Mouse (Mus musculus): ENCODE measurements around the gene Pcgf1.

Pcgf1 gene

DNA sequence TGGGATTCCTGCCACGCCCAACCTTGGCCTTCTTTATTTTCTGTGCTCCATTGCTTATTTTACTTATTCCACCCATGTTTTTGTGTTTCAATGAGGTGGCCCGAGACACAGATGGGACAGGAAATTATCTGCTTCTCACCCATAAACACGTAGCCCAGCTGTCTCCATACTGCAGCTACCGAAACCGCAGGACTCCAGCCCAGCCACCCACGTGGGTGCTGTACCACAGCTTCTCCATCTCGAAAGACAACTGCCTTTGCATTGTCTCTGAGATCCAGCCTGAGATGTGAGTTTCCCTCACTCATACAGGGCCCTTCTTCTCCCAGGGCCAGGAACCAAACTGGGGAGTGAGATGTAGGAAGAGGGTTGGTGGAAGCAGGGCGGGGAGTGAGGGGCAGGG lies 11.7 kb upstream of the Pcgf1 start:
- no peak for DNase-seq (ENCODE audit: low spot score in 2 of 2)

DNA sequence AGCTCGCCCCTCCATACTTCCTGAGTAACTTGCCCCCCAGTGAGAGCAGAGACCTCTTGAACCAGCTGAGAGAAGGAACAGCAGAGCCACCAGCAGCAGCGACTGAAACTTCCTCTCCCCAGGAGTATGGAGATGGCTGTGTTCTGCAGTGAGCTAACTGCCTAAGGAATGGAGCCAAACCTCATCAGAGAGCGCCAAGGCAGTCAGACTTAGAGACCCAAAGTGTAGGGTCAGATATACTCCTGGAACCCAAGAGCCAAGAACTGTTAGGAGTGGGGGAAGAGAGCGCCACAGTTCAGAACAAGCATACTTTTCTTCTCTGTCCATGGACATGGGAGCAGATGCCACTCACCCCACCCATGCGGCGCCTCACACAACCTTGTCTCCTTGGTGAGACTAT lies 11.2 kb upstream of the Pcgf1 start:
- no peak for DNase-seq (ENCODE audit: low spot score in 2 of 2)

GRCm38 (mm10) chr6:83068221-83068620 lies 9.4 kb upstream of the Pcgf1 start:
- no peak for DNase-seq (ENCODE audit: low spot score in 2 of 2)

- DNase-seq (ENCODE audit: low spot score in 2 of 2), result no peak
Measured at GRCm38 (mm10) chr6:83068706-83069487, 8.8 kb upstream of the Pcgf1 start.

DNA sequence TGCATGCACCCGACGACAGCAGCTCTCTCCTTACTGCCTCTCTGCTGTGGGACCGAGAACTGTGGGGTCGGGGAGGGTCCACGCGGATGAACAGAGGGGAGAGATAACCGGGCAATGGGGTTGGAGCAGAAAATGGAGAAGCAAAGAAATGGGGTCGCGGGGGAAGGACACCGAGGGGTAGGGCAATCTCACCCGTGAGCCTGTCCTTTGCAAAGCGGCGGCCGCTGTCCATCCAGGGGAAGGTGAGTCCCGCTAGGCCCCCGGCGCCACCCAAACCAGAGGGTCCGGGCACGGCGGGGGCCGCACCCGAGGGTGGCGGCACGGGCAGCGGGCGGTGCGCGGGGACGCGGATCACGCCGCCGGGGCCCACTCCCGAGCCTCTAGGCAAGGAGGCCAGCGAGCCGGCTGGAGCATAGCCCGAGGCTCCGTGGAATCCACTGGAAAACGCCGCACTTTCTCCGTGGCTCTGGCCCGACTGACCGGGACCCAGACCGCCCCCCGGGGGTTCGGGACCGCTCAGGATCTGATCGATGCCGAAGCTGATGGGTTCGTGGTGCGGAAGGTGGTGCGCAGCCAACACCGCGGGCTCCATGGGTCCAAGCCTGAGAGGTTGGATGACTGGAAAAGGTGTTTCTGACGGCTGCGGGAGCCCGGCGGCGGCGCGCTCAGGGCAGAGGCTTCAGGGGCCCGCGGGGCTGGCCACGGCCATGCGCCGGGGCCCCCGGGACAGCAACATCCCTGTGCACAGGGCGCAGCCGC lies 8.0 kb upstream of the Pcgf1 start:
- DNase-seq (ENCODE audit: low spot score in 2 of 2), result no peak

DNA sequence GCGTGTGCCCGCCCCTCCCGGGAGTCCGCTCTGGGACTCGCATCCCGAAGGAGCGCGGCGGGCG lies 7.6 kb upstream of the Pcgf1 start, which contains the start of gene Tlx2:
Gene Tlx2 (minus strand): TSS at position 47 of the 64 bp plus-strand sequence.
- DNase-seq (ENCODE audit: low spot score in 2 of 2), result no peak

DNA sequence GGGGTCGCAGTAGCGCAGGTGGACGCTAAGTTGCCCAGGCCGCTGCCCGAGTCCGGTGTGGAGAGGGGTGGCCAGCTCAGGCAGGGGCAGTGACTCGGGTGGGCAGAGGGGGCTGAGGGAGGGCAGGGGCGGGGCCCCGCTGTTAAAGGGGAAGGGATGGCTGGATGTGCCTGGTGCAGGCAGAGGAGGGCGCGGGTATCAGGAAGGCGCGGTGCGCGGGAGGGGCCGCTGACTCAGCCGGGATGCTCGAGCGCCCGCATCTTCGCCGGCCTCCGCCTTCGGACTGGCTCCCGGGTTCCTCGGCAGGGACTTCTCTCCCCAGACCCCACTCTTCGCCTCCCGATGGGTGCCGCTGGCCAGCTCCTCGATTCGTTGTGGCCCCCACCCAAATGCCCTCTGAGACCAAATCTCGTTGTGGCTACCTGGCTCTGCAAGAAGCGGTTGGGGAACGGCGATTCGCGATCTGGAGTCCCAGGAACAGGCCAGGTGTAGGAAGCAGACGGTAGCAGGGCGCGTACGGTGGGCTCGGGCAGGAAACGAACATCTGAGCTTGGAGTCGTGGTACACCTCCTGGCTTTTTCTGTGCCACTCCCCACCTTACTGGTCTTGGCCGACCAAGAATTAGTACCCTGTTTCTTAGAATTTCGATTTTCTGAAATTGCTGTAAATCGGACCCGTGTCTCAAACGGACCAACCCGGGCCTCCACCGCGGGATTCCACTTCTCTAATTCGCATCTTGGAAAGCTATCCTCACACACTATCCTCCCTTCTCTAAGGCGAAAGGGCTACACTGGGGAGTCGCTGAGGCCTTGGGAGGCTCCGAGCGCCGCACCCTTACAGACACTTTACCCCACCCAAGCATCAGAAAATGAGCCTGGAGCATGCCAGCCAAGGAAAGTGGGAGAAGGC lies 7.1 kb upstream of the Pcgf1 start:
- peak; percentile 38 to 63 for DNase-seq (ENCODE audit: low spot score in 2 of 2)

DNA sequence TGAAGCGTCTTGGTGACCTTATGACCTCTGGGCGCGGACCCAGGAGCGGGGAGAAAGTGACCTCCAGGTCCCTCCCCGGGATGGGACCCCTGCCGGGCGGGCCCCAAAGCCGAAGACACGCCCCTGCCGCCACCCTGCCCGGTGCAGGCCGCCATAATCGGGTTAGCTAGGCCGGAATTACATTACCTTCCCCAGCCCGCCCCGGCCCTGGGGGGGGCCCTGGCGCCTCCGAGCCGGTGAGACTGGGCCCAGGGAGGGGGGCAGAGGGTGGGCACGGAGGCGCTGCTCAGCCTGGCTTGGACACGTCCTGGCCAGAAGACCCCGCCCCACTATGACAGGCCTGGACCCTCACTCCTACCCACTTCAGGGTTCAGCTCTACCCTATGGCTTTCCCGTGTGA lies 6.4 kb upstream of the Pcgf1 start:
- DNase-seq (ENCODE audit: low spot score in 2 of 2), result no peak

GRCm38 (mm10) chr6:83074979-83075378 lies 2.7 kb upstream of the Pcgf1 start:
- DNase-seq (ENCODE audit: low spot score in 2 of 2), result no peak

DNA sequence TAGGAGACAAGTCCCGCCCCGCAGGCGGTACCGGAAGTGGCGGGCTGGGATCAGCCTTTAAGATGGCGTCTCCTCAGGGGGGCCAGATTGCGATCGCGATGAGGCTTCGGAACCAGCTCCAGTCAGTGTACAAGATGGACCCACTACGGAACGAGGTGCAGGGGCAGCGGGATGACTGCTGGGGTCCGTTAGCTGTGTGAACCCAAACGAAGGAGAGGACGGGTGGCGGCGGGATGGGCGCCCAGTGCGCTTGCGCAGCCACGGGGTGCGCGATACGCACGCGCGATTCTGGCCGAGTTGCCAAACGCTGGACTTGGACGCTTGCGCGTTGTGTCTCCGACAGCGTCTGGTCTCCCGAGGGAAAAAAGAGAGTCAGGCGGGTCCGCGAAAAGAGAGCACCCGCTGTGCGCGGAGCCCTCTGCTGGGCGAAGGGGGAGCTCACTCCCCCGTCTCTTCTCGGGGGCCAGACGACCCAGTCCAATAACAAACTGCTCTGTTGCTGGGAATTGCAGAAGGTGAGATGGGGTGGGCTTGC lies 722 bp downstream of the Pcgf1 start:
- DNase-seq (ENCODE audit: low spot score in 2 of 2), result peak; percentile 99 to 100

GRCm38 (mm10) chr6:83080210-83080609 lies 2.5 kb downstream of the Pcgf1 start:
- no peak for DNase-seq (ENCODE audit: low spot score in 2 of 2)

- no peak for DNase-seq (ENCODE audit: low spot score in 2 of 2)
Measured at GRCm38 (mm10) chr6:83083497-83083896, 5.8 kb downstream of the Pcgf1 start.

DNA sequence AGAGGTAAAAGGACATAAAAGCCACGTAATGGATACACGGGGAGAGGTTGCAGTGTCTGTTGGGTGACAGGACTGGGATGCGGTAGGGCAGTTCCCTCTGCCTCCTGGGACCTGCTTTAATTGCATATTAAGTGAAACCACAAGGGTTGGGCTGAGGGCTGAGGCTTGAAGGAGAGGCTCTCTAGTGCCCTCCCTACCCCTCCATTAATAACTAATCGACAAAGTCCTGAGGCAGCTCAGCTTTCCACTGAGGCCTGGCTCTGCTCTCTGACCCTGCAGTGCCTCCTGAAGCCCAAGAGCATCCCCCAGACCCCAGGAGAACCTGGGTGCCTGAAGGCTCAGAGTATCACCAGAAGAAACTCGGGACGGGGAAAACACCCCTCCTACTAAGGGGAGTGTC lies 6.8 kb downstream of the Pcgf1 start:
- no peak for DNase-seq (ENCODE audit: low spot score in 2 of 2)

DNA sequence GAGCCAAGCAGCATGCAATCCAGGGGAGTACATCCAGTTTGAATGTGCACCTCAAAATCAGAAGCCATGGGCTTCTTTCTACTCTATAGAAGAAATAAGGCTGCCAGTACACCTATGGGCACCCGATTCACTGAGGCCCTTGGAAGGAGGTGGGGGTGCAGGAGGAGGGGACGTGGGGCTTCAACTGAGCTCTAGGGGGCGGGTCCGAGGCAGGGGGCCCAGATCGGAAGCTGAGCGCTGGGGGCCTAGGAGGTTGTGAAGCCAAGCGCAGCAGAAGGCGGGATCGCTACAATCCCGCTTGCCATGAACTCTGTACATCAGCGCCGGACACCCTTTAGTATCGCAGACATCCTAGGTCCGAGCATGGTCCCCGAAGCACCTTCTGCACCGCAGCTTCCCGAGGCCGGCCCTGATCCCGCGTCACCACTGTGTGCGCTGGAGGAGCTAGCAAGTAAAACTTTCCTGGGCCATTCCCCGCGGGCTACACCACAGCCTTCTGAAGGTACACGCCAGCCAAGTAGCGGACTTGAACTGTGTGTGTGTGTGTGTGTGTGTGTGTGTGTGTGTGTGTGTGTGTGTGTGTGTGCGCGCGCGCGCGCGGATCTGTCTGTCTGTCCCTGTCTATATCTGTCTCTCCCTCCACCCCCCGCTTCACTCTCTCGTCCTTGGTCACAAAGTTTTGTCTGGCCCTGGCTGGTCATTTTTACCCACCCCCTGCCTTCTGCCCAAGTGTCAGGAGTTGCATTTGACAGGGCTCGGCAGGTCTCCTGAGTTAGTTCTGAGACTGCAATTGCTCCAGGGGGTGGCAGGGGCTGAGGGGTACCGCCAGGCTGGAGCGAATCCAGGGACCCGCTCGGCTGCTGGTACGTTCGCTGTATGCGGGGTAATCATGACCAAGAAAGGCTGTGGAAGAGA lies 8.7 kb downstream of the Pcgf1 start, which contains the start of gene Lbx2:
Gene Lbx2 (plus strand): TSS at position 247 of the 915 bp plus-strand sequence.
- no peak for DNase-seq (ENCODE audit: low spot score in 2 of 2)

DNA sequence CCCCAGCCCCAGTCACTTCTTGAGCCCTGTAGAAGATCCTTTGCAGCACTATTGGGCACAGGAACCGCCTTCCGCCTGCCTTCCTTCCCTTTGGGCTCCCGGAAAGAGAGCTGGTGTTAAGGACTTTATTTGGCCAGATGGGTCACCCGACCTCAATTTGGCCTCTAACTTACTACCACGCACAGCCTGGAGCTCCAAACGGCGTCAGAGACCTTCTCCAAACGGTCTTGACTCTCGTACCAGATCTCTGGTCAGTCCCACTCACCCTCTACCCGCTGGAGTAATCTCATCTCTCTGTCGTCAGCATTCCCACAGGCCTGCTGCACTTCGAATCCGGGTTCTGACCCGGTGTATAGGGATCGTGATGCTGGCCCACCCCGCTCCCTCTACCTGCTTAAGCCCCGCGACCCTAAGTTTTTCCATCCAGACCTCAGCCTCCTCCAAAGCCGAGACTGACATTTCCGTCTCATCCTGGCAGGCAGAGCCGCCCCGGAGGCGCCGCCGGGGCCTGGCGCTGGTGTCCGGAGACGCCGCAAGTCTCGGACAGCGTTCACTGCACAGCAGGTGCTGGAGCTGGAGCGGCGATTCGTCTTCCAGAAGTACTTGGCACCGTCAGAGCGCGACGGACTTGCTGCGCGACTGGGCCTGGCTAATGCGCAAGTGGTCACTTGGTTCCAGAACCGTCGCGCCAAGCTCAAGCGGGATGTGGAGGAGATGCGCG lies 9.7 kb downstream of the Pcgf1 start:
- DNase-seq (ENCODE audit: low spot score in 2 of 2), result no peak

DNA sequence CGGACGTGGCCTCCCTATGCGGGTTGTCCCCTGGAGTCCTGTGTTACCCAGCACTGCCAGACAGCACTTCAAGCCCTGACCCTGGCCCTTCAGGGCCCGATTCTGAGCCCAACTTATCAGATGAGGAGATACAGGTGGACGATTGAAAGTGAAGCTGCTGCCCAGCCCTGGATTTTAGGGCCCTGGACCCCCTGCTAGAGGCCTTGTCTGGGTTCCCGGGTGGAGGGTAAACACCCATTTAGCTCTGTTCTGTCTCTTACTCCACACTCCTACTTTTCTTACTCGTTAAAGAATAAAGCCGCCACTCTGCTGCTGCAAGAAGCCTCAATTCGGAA lies 10.2 kb downstream of the Pcgf1 start:
- DNase-seq (ENCODE audit: low spot score in 2 of 2), result no peak

- no peak for DNase-seq (ENCODE audit: low spot score in 2 of 2)
Measured at GRCm38 (mm10) chr6:83092416-83093127, 14.9 kb downstream of the Pcgf1 start.

DNA sequence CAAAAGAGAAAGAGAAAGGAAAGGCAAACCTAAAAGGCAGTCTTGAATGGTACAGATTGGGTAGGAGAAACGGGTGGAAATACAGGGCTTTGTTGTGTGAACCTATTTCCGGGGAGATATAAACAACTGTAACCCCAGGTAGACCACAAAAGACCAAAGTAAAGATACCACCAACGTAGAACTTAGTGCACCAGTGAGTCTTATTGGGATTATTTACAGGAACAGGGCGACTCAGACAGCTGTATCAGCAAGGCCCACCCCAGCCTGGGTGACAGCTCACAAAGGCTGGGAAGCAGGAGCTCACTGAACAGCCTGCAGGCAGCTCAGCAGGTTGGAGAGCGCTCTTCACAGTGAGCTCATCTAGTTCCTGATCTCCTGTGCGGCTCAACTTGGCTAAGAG lies 18.3 kb downstream of the Pcgf1 start:
- no peak for DNase-seq (ENCODE audit: low spot score in 2 of 2)

- DNase-seq (ENCODE audit: low spot score in 2 of 2), result no peak
Measured at GRCm38 (mm10) chr6:83098411-83098810, 20.7 kb downstream of the Pcgf1 start.

DNA sequence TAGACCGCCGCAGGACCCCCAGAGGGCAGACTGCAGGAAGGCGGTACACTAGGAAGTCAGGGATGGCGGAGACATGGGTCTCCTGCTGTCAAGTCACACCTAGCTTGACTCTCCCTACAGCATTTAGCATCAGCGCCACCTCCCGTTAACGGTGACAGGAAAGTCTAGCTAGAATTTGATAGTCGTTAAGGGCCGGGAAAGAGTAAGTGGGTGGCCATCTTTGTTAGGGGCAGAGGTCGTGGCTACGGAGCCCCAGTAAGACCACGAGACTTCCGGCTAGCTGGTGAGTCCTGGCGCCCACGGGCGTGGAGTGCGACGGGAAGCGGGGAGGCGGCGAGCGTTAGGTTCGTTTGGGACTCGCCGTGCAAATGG lies 23.6 kb downstream of the Pcgf1 start, which contains the start of the genes Ccdc142 and Gm42688:
Gene Ccdc142 (plus strand): TSS at position 286 of the 372 bp plus-strand sequence.
Gene Gm42688 (plus strand): TSS at position 302 of the 372 bp plus-strand sequence.
- DNase-seq (ENCODE audit: low spot score in 2 of 2), result peak; percentile 83 to 91

All from frontal cortex, postnatal 36 days (tissue).